ENCODE assay signal across 12 mouse cellular contexts in the genomic region with DNA sequence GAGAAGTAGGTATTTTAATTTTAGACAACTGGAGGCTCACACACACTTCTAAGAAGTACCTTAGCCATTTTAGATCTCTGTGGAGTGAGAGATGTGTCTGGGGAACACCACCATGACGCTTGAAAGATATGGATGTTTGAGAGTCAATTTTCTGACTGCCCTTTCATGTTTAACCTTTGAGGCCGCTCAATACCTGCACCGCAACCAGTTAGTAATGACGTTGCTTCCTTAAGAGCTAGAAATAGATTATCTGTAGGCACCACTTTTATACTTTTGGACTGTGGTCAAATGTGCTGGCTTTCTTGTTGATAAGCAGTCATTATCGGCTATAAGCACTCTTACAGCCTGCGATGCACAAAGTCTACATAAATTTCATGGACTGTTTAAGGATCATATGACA.
DNase-seq lines count a peak whose midpoint lies in the region; ATAC-seq and TF ChIP-seq lines count a peak whose summit lies in the region.
"Had no signal": no experiment of that assay in that cellular context is flagged by ENCODE, and none has a peak within 500 bp of the region (broad histone marks: within the 10 kb centered on the region; RNA-seq: fewer than 3 reads in every experiment).

No protein-coding gene starts in this region.

- peak overlapping the region; percentile 39 for H3K4me2 ChIP-seq in CH12.LX (ENCODE audit: insufficient read depth, low read depth, poor library complexity, severe bottlenecking)

- H3K79me2 ChIP-seq in CH12.LX (replicated peaks; ENCODE audit: control insufficient read depth, extremely low read depth, insufficient read depth, poor library complexity, severe bottlenecking) = peaks cover 6% of the 10 kb centered on the region

- dilution Hi-C loops in CH12.LX (cut with MboI; ENCODE audit: extremely low pct_ligation_motif_present, extremely low pct_unique_long_range_greater_than_20kb, low sequenced_read_pairs) = no loop called here

- TF ChIP-seq CTCF in CH12.LX (conservative IDR thresholded peaks at IDR 0.05 in 1 of 2, IDR thresholded peaks at IDR 0.05 in 1 of 2; ENCODE audit: low read depth in 2 of 2, low read length in 2 of 2) = no peak

- peak overlapping the region; percentile 96; the same call in 1 of the 2 replicates for H3K9ac ChIP-seq in CH12.LX (ENCODE audit: insufficient read depth, low read depth)

- in situ Hi-C loops in CH12.LX (cut with MboI; ENCODE audit: low pct_ligation_motif_present, low pct_unique_long_range_greater_than_20kb, low sequenced_read_pairs) = loop anchor here (10.0 kb wide), 1 partner anchor 136 kb away; no protein-coding TSS in a partner anchor

- H3K27ac ChIP-seq in CH12.LX (ENCODE audit: insufficient read depth, low read depth) = peak overlapping the region; percentile 99; the same call in 1 of the 2 replicates
- H3K27ac ChIP-seq: left cerebral cortex, adult 2 months had no signal

- no peaks in the 10 kb centered on the region for H3K36me3 ChIP-seq in CH12.LX (replicated peaks in 1 of 2; ENCODE audit: control insufficient read depth in 1 of 2, insufficient read depth in 1 of 2, low read length in 1 of 2)

- TF ChIP-seq POLR2A in CH12.LX (IDR thresholded peaks at IDR 0.05; ENCODE audit: low read depth, low read length) = no peak

- 0 out of 2 replicates have a peak, but pooled peaks have one; percentile 2 for ATAC-seq in granulocyte monocyte progenitor cell, adult 5-6 weeks (replicated peaks; ENCODE audit: poor library complexity, severe bottlenecking)
- peak; percentile 5; the same call in 1 of the 2 replicates for ATAC-seq in megakaryocyte, adult 5-6 weeks (ENCODE audit: poor library complexity, severe bottlenecking)
- ATAC-seq: forebrain, embryonic 16.5 days; Patski had no signal

- no peak for TF ChIP-seq RAD21 in CH12.LX (IDR thresholded peaks at IDR 0.05; ENCODE audit: low read depth, low read length)

- H3K9me3 ChIP-seq in CH12.LX (replicated peaks; ENCODE audit: low read length) = no peaks in the 10 kb centered on the region

- peak overlapping the region in 1 of 3 experiments; percentile 61 for H3K4me3 ChIP-seq in CH12.LX (replicated peaks in 1 of 3; ENCODE audit: low read depth in 2 of 3, low read length in 2 of 3, poor library complexity in 1 of 3)
- H3K4me3 ChIP-seq: left cerebral cortex, adult 2 months had no signal

- peaks cover 27 to 70% of the 10 kb centered on the region in 2 experiments for H3K4me1 ChIP-seq in CH12.LX (ENCODE audit: control insufficient read depth in 1 of 2, insufficient read depth in 2 of 2)

- no peaks in the 10 kb centered on the region for H3K27me3 ChIP-seq in CH12.LX (replicated peaks)
- H3K27me3 ChIP-seq: Patski had no signal

- no peak for TF ChIP-seq EP300 in CH12.LX (IDR thresholded peaks at IDR 0.05; ENCODE audit: low read length)

- DNase-seq in A20 (ENCODE audit: low read depth, low spot score) (peak; percentile 54), CH12.LX (ENCODE audit: extremely low read depth) (no peak), adipocyte (ENCODE audit: low spot score) (no peak)
- no peak for DNase-seq in gastrocnemius, postnatal 10 days
- DNase-seq in left cerebral cortex, adult 11 months (ENCODE audit: low spot score) = no peak
- DNase-seq: kidney, adult 2 months; lung, postnatal 10 days had no signal

TF ChIP-seq in CH12.LX, 34 proteins besides CTCF, POLR2A, EP300 and RAD21:
- no peak for TF ChIP-seq MXI1 (IDR thresholded peaks at IDR 0.05; ENCODE audit: low read depth, low read length)
- 0 out of 2 replicates have a peak, but pooled peaks have one; percentile 2 for TF ChIP-seq MYC (IDR thresholded peaks at IDR 0.05; ENCODE audit: low read depth, low read length)
- 0 out of 2 replicates have a peak, but pooled peaks have one; percentile 18 for TF ChIP-seq MEF2A (IDR thresholded peaks at IDR 0.05; ENCODE audit: borderline replicate concordance, low read depth, low read length)
TF ChIP-seq in CH12.LX: peak in this region for 2.
